Mouse (Mus musculus) intestine, embryonic 16.5 days (tissue): ENCODE data around the gene Tbl2. TPM values are rescaled to one million over a fixed set of nuclear protein-coding genes. Genes with fewer than 3 reads are reported as not detected.

ENCODE experiments used
- ATAC-seq: fragments of 200-750 bp; cut with Nextera tagmentation; 2 replicates; pipeline ENCODE4 v1.8.0; 2017; ENCODE audit warnings: moderate TSS enrichment, moderate library complexity
- H3K27ac ChIP-seq: fragments of 300-500 bp; sonication (generic); 2 replicates; pipeline ENCODE4 v1.5.1; 2014; ENCODE audit warnings: mild to moderate bottlenecking, low read length
- H3K27me3 ChIP-seq: fragments of 300-500 bp; sonication (generic); replicated peaks from 2 replicates; pipeline ENCODE4 v1.6.1; 2014; ENCODE audit warnings: low read length, control low read depth, mixed read lengths; ENCODE audit not compliant: control insufficient read depth, insufficient read depth
- H3K36me3 ChIP-seq: fragments of 300-500 bp; sonication (generic); 2 replicates; pipeline ENCODE4 v1.6.1; 2014; ENCODE audit warnings: low read length, control low read depth; ENCODE audit not compliant: control insufficient read depth, insufficient read depth
- H3K4me1 ChIP-seq: fragments of 300-500 bp; sonication (generic); 2 replicates; pipeline ENCODE4 v1.6.1; 2014; ENCODE audit warnings: low read length, control low read depth, mixed read lengths; ENCODE audit not compliant: control insufficient read depth, insufficient read depth
- H3K4me2 ChIP-seq: fragments of 300-500 bp; sonication (generic); 2 replicates; pipeline ENCODE4 v1.6.1; 2014; ENCODE audit warnings: low read depth, low read length, control low read depth
- H3K4me3 ChIP-seq: fragments of 300-500 bp; sonication (generic); 2 replicates; pipeline ENCODE4 v1.5.1; 2014; ENCODE audit warnings: mild to moderate bottlenecking, low read length
- H3K9ac ChIP-seq: fragments of 300-500 bp; sonication (generic); 2 replicates; pipeline ENCODE4 v1.6.1; 2014; ENCODE audit warnings: low read depth, low read length
- H3K9me3 ChIP-seq: fragments of 300-500 bp; sonication (generic); 2 replicates; pipeline ENCODE4 v1.6.1; 2016; ENCODE audit warnings: low read length, control low read depth; ENCODE audit not compliant: control insufficient read depth
- WGBS: fragments of 180-500 bp; shearing (Covaris S2); extraction: QIAGEN DNeasy Blood & Tissue Kit; methylation state at CpG from one replicate; pipeline ENCODE4 v1.1.7; 2014; 5-methylcytosine and 5-hydroxymethylcytosine counted together
- polyA plus RNA-seq: library from polyadenylated mRNA; unstranded; fragments of >200 nt; fragmentation: Nextera tagmentation; extraction: Ambion mirVana; gene quantifications from 2 replicates; pipeline ENCODE4 v1.2.1, GENCODE M21; 2015

Tbl2 gene
- polyA plus RNA-seq: 26.1 and 27.4 TPM in 2 replicates

- WGBS: under 1% methylated on average over 63 of the region's 63 CpGs
- peak within 1 kb of the TSS; percentile 60 for H3K4me2 ChIP-seq
- no peaks in the 10 kb centered on the region for H3K9me3 ChIP-seq
- ATAC-seq: peak; percentile 98
- H3K36me3 ChIP-seq: peaks cover 3% of the 10 kb centered on the region; the same call in 1 of the 2 replicates
- H3K4me3 ChIP-seq: peak within 1 kb of the TSS; percentile 68
- peaks cover 3% of the 10 kb centered on the region for H3K4me1 ChIP-seq
- peak within 1 kb of the TSS; percentile 98 for H3K27ac ChIP-seq
- H3K27me3 ChIP-seq: no peaks in the 10 kb centered on the region
- peak within 1 kb of the TSS; percentile 80 for H3K9ac ChIP-seq
Observed at GRCm38 (mm10) chr5:135149053-135149819, at the start of gene Tbl2. TSS of gene Tbl2 (plus strand) at chr5:135149657.

DNA sequence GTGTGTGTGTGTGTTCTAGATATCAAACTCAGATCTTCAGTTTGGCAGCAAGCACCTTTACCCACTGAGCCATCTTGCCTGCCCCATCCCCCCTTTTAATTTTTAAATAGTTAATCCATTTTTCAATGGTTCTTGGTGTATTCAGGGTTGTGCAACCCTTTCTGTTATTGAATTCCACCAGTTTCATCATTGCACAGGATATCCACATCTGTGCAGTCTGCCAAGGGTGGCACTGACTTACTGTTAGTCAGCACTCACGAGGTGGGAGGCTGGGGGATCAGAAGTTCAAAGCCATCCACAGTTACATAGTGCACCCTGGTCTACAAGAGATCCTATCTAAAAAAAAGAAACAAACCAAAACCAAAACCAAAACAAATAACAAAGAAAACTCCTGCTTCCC is 48.5 kb upstream of the Tbl2 start:
- H3K9ac ChIP-seq: no peak overlapping the region
- H3K4me1 ChIP-seq: no peaks in the 10 kb centered on the region
- H3K27ac ChIP-seq: no peak overlapping the region
- no peaks in the 10 kb centered on the region for H3K9me3 ChIP-seq
- H3K27me3 ChIP-seq: 0 out of 2 replicates have a peak, but pooled peaks cover 3% of the 10 kb centered on the region
- no peak overlapping the region for H3K4me2 ChIP-seq
- ATAC-seq: no peak
- no peaks in the 10 kb centered on the region for H3K36me3 ChIP-seq
- 77% methylated on average over 1 of the region's 1 CpGs for WGBS
- no peak overlapping the region for H3K4me3 ChIP-seq

DNA sequence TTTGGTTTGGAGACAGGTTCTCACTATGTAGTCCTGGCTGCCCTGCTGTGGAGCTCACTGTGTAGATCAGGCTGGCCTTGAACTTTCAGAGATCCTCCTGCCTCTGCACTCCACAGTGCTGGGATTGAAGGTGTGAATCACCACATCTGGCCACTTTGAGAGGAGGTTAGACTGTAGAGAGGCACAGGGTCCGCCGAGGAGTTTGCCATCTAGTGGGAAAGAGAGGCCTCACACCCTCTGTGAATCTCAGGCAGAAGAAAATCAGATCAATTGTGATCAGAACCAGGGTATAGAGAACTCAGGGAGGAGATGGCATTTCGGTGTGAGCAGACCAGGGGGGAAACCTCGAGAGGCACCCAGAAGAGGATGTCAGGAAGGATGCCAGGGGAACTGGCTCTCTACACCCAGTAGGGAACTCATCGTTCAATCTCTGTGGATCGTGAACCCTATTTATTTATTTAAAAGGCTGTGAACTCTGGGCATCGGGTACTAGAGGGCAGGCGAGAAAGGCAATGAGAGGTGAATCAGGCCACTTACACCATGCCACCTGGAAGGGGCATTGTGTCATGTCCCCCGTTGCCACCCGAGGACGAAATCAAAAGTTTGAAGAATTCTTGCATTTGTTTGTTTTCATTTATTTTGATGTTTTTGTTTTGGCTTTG is 45.3 kb upstream of the Tbl2 start:
- Histone ChIP-seq H3K4me2 (no peak overlapping the region), H3K9me3 (no peaks in the 10 kb centered on the region), H3K4me3 (no peak overlapping the region), H3K4me1 (0 out of 2 replicates have a peak, but pooled peaks cover 4% of the 10 kb centered on the region), H3K36me3 (no peaks in the 10 kb centered on the region), H3K9ac (no peak overlapping the region), H3K27me3 (peaks cover 12% of the 10 kb centered on the region; the same call in 1 of the 2 replicates), H3K27ac (no peak overlapping the region)
- WGBS: 65% methylated on average over 11 of the region's 11 CpGs
- ATAC-seq: no peak

- peak; percentile 80 for ATAC-seq
- whole genome bisulfite sequencing: under 1% methylated on average over 48 of the region's 48 CpGs
- peak overlapping the region; percentile 69 for H3K9ac ChIP-seq
- H3K27me3 ChIP-seq: peaks cover 12% of the 10 kb centered on the region; the same call in 1 of the 2 replicates
- no peak overlapping the region for H3K27ac ChIP-seq
- H3K4me2 ChIP-seq: peak overlapping the region; percentile 93
- H3K4me1 ChIP-seq: 0 out of 2 replicates have a peak, but pooled peaks cover 4% of the 10 kb centered on the region
- H3K4me3 ChIP-seq: peak overlapping the region; percentile 59
- H3K9me3 ChIP-seq: no peaks in the 10 kb centered on the region
- no peaks in the 10 kb centered on the region for H3K36me3 ChIP-seq
Observed at GRCm38 (mm10) chr5:135106758-135107256, 42.6 kb upstream of the Tbl2 start.

GRCm38 (mm10) chr5:135107521-135108501 is 41.6 kb upstream of the Tbl2 start:
- no peaks in the 10 kb centered on the region for H3K9me3 ChIP-seq
- peak overlapping the region; percentile 69 for H3K9ac ChIP-seq
- H3K4me1 ChIP-seq: 0 out of 2 replicates have a peak, but pooled peaks cover 4% of the 10 kb centered on the region
- 6% methylated on average over 40 of the region's 40 CpGs for WGBS
- no peaks in the 10 kb centered on the region for H3K36me3 ChIP-seq
- H3K4me3 ChIP-seq: peak overlapping the region; percentile 59
- peak overlapping the region; percentile 93 for H3K4me2 ChIP-seq
- peak; percentile 83 for ATAC-seq
- peak overlapping the region; percentile 52 for H3K27ac ChIP-seq
- H3K27me3 ChIP-seq: peaks cover 12% of the 10 kb centered on the region; the same call in 1 of the 2 replicates

- H3K27ac ChIP-seq: no peak overlapping the region
- H3K9ac ChIP-seq: no peak overlapping the region
- H3K36me3 ChIP-seq: no peaks in the 10 kb centered on the region
- no peak overlapping the region for H3K4me3 ChIP-seq
- H3K4me2 ChIP-seq: no peak overlapping the region
- H3K27me3 ChIP-seq: peaks cover 9% of the 10 kb centered on the region; the same call in 1 of the 2 replicates
- WGBS: 73% methylated on average over 6 of the region's 6 CpGs
- H3K9me3 ChIP-seq: no peaks in the 10 kb centered on the region
- no peak for ATAC-seq
- H3K4me1 ChIP-seq: 0 out of 2 replicates have a peak, but pooled peaks cover 4% of the 10 kb centered on the region
Observed at GRCm38 (mm10) chr5:135109017-135109416, 40.4 kb upstream of the Tbl2 start.

- Histone ChIP-seq H3K9ac (no peak overlapping the region), H3K9me3 (no peaks in the 10 kb centered on the region), H3K27me3 (peaks cover 9% of the 10 kb centered on the region; the same call in 1 of the 2 replicates), H3K4me1 (0 out of 2 replicates have a peak, but pooled peaks cover 4% of the 10 kb centered on the region), H3K27ac (no peak overlapping the region), H3K4me2 (no peak overlapping the region), H3K4me3 (no peak overlapping the region), H3K36me3 (no peaks in the 10 kb centered on the region)
- 91% methylated on average over 3 of the region's 3 CpGs for WGBS
- no peak for ATAC-seq
Observed at GRCm38 (mm10) chr5:135109426-135109825, 40.0 kb upstream of the Tbl2 start.

GRCm38 (mm10) chr5:135109976-135110375 is 39.5 kb upstream of the Tbl2 start:
- Histone ChIP-seq H3K4me3 (no peak overlapping the region), H3K27ac (no peak overlapping the region), H3K9me3 (no peaks in the 10 kb centered on the region), H3K9ac (no peak overlapping the region), H3K27me3 (peaks cover 9% of the 10 kb centered on the region; the same call in 1 of the 2 replicates), H3K4me1 (0 out of 2 replicates have a peak, but pooled peaks cover 4% of the 10 kb centered on the region), H3K4me2 (no peak overlapping the region), H3K36me3 (no peaks in the 10 kb centered on the region)
- no peak for ATAC-seq
- 74% methylated on average over 6 of the region's 6 CpGs for WGBS
